Mouse (Mus musculus) lung, postnatal 0 days (tissue): ENCODE data around the gene Mex3a.

Experiments used
- CTCF ChIP-seq: IDR thresholded peaks from 2 replicates; pipeline ENCODE4 v1.5.1; 2016; ENCODE audit warnings: antibody characterized with exemption, mild to moderate bottlenecking
- EP300 ChIP-seq: IDR thresholded peaks from 2 replicates; pipeline ENCODE4 v1.6.1; 2016; ENCODE audit warnings: antibody characterized with exemption, mild to moderate bottlenecking, control low read depth

DNA sequence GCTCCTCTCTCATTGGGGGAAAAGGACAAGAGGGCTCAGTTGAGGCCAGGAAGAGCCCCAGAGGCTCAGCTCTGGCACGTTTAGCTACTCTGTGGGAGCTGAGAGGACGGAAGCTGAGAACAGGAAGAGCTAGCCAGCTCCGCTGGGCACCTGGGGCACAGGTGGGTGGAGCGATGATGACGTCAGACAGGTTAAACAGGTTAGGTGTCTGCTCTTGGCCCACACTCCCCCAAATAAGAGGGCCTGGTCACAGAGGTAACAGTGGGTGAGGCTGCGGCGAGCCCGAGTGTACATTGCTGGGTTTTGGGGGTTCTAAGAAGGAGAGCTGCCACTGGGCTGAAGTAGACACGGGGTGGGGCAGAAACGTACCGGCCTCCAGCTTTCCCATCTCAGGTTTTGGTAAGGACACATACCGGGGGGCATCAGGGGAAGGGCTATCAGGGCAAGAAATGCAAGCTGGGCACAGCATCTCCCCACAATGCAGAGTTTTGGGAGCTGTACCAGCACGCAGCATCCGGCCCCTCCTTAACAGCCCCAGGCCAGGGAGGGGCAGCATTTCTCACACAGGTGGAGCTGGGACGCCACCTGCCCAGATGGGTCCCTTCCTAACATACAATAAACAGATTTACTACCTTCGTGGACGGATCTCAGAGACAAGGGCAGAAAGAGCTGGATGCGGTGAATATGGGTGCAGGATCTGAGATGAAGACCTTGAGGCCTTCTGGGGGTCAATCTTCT lies 16.2 kb downstream of the Mex3a start, which contains the start of gene Rab25:
- TF ChIP-seq CTCF, result no peak
- TF ChIP-seq EP300, result peak; percentile 17; the same call in 1 of the 2 replicates
